Mouse (Mus musculus): ENCODE measurements around the gene Slc25a12.

DNA sequence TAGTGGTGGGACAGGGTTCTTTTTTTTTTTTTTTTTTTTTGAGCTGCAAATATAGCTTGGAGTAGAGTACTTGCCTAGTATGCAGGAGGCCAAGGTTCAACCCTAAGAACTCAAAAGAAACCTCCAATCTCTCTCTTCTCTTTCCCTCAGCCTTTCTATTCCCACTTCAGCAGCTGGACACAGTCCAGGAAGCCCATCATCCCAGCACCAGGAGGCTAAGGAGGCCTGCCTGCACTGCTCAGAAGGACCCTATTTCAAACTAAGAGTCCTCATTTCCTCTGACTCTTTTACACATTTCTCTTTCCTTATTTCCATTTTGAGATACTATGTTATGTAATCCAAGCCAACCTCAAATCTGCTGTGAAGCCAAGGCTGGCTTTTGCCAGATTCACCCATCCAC is 64.3 kb downstream of the Slc25a12 start:
- no peak for TF ChIP-seq POLR2A (IDR thresholded peaks at IDR 0.05; ENCODE audit: extremely low read depth, insufficient read depth, low read length)
- no peak for TF ChIP-seq CTCF (IDR thresholded peaks at IDR 0.05; ENCODE audit: low read depth, low read length)
